Mouse (Mus musculus): ENCODE data around the gene Acer1. TPM values are rescaled to one million over a fixed set of nuclear protein-coding genes. Genes with fewer than 3 reads are reported as not detected.

Gene Acer1
- polyA plus RNA-seq, 1 experiment from 2014 or later = not detected

DNA sequence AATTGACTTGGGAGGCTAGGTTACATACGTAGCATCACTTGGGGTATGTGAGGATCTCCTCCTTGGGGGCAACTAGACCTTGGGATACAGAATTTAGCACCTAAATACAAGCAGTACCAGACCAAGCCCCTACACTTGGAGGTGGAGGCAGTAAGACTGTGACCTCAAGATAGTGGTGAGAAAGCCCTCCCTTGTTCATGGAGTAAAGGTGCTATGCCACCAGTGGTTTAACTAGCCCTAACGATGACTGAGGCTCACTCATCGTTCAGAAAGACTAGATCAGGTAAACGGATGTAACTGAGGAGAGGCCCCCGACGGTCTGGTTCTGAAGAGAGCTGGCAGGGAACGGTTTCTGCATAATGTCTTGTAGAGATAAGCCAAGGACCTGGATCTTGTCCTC is 45.2 kb downstream of the Acer1 start:
- Histone ChIP-seq H3K9ac (ENCODE audit: low read length) (no peak overlapping the region), H3K27me3 (replicated peaks; ENCODE audit: control insufficient read depth, insufficient read depth, low read length) (no peaks in the 10 kb centered on the region), H3K4me1 (ENCODE audit: control insufficient read depth, insufficient read depth, low read length) (peaks cover 19% of the 10 kb centered on the region), H3K27ac (ENCODE audit: low read depth, low read length) (no peak overlapping the region), H3K4me2 (ENCODE audit: low read length) (no peak overlapping the region), H3K9me3 (replicated peaks; ENCODE audit: control insufficient read depth, low read length) (no peaks in the 10 kb centered on the region), H3K4me3 (ENCODE audit: low read depth, low read length) (no peak overlapping the region), H3K36me3 (ENCODE audit: control insufficient read depth, insufficient read depth, low read length) (no peaks in the 10 kb centered on the region)
- ATAC-seq (no peak), DNase-seq (ENCODE audit: low spot score) (no peak)
- 95% methylated on average over 7 of the region's 7 CpGs for WGBS

DNA sequence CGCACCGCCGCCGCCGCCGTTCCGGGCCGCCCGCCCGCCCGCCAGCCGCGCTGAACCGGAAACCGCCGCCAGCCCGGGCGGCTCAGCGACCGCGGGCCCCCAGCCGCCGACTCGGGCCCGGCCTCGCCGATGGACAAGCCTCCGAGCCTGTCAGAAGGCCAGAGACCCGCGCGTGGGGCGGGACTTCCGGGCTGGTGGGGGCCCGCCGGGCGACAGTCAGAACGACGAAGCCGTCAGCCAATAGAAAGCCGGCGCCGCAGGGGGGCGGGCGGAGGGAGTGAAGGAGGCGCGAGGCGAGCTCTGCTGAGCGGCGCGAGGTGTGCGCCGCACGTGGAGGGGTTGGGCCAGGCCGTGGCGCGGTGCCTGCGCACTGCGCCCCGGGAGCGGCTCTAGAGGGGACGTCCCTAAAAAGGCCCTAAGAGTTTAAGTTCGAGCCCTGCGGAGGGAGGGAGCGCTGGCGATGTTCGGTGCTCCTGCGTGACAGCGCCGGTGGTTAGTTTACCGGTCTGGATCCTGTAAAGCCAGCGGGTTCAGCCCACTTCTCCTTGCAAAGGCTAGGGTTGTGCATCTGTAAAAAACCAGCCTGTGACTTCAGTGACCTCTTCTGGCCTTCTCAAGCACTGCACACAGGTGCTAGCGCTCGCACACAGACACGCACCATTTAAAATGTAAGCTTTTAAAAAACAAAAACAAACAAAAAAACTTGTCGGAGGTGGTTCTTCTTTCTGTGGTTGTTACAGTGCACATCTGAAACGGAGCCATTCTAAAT is 46.4 kb downstream of the Acer1 start, which contains the start of gene Mllt1:
Gene Mllt1 (minus strand): TSS at position 53 of the 769 bp plus-strand sequence.
- peak within 1 kb of the TSS; percentile 93 for H3K4me3 ChIP-seq (ENCODE audit: low read depth, low read length)
- peak within 1 kb of the TSS; percentile 73 for H3K4me2 ChIP-seq (ENCODE audit: low read length)
- H3K4me1 ChIP-seq (ENCODE audit: control insufficient read depth, insufficient read depth, low read length) = peaks cover 19% of the 10 kb centered on the region
- ATAC-seq = peak; percentile 98
- peak within 1 kb of the TSS; percentile 77 for H3K27ac ChIP-seq (ENCODE audit: low read depth, low read length)
- WGBS = 3% methylated on average over 73 of the region's 76 CpGs
- H3K9ac ChIP-seq (ENCODE audit: low read length) = peak within 1 kb of the TSS; percentile 98
- DNase-seq (ENCODE audit: low spot score) = peak; percentile 99
- H3K9me3 ChIP-seq (replicated peaks; ENCODE audit: control insufficient read depth, low read length) = no peaks in the 10 kb centered on the region
- no peaks in the 10 kb centered on the region for H3K27me3 ChIP-seq (replicated peaks; ENCODE audit: control insufficient read depth, insufficient read depth, low read length)
- H3K36me3 ChIP-seq (ENCODE audit: control insufficient read depth, insufficient read depth, low read length) = no peaks in the 10 kb centered on the region

DNA sequence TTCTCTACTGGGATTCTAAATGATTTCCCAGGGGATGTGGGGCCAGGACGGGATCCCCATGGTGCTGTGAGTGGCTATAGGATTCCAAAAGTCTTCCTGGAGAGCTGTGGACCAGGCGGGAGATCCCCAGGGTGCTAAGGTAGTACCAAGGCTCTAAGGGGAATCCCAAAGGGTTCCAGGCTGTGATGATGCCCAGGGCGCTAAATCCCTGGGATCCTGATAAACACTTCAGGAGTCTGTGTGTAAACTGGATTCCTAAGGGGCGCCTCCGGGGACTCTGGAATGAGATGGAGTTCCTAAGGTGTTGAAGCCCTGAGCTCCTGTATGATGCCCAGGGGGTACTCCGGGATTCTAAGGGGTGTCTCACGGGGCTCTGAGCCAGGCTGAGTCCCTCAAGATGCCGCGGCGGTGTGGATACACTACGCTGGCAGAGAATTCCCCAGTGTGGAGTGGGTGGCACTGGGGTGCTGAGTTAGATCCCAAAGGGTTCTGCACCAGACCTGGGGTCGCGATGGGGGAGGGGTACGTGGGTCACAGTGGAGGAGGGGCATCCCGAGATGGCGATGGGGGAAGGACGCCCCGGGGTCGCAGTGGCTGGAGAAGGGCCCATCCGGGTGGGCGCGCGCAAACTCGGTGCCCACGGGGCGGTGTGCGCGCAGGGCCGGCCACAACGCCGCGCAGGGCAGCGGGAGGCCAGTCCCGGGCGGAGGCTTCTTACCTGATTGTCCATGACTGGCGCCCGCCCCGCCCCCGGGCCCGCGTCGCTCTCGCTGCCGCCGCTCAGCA is 47.2 kb downstream of the Acer1 start:
- Histone ChIP-seq H3K4me2 (ENCODE audit: low read length) (peak overlapping the region; percentile 73), H3K36me3 (ENCODE audit: control insufficient read depth, insufficient read depth, low read length) (no peaks in the 10 kb centered on the region), H3K27ac (ENCODE audit: low read depth, low read length) (peak overlapping the region; percentile 77), H3K4me1 (ENCODE audit: control insufficient read depth, insufficient read depth, low read length) (peaks cover 19% of the 10 kb centered on the region), H3K27me3 (replicated peaks; ENCODE audit: control insufficient read depth, insufficient read depth, low read length) (no peaks in the 10 kb centered on the region), H3K4me3 (ENCODE audit: low read depth, low read length) (peak overlapping the region; percentile 93), H3K9me3 (replicated peaks; ENCODE audit: control insufficient read depth, low read length) (no peaks in the 10 kb centered on the region), H3K9ac (ENCODE audit: low read length) (peak overlapping the region; percentile 98)
- ATAC-seq = peak; percentile 36
- peak; percentile 29 for DNase-seq (ENCODE audit: low spot score)
- WGBS = 2% methylated on average over 37 of the region's 45 CpGs

DNA sequence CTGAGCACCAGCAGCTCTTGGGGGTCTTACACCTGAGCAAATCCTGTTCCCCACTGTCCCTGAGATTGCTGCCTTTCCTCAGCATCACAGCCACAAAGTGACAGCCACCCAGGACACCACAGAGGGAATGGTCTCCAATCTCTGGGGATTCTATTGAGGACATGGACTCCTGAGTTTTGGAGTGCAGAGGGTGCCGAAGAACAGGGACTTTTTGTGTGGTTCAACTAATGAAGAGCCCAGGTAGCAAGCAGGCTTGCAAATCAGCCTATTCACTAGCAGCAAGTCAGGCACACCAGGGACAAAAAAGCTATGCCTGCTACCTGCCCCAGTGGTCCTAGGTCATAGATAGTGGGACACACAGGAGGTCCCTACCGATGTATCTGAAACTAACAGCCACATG is 48.5 kb downstream of the Acer1 start:
- H3K9ac ChIP-seq (ENCODE audit: low read length) = peak overlapping the region; percentile 98; the same call in 1 of the 2 replicates

DNA sequence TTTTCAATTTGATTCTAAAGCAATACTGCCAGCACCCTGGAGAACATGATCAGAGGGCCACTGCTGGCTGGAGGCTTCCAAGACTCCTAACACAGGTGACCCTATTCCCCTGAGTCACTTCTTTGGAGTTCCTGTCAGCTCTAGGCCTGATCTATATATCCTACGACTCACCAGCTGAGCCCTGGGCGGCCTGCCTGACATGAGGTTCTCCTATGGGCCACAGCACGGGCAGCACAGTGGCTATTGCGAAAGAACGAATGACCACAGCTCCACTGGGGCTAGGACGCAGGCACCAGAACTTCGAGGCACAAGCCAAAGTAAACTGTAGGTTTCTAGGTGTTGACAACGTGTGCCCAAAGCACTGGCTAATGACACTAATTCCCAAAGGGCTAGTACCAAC is 51.9 kb downstream of the Acer1 start:
- ATAC-seq (no peak), DNase-seq (ENCODE audit: low spot score) (no peak)
- 93% methylated on average over 8 of the region's 8 CpGs for WGBS
- Histone ChIP-seq H3K4me2 (ENCODE audit: low read length) (no peak overlapping the region), H3K36me3 (ENCODE audit: control insufficient read depth, insufficient read depth, low read length) (peaks cover 13% of the 10 kb centered on the region), H3K9me3 (replicated peaks; ENCODE audit: control insufficient read depth, low read length) (no peaks in the 10 kb centered on the region), H3K27ac (ENCODE audit: low read depth, low read length) (no peak overlapping the region), H3K9ac (ENCODE audit: low read length) (no peak overlapping the region), H3K4me3 (ENCODE audit: low read depth, low read length) (no peak overlapping the region), H3K4me1 (ENCODE audit: control insufficient read depth, insufficient read depth, low read length) (peaks cover 19% of the 10 kb centered on the region), H3K27me3 (replicated peaks; ENCODE audit: control insufficient read depth, insufficient read depth, low read length) (no peaks in the 10 kb centered on the region)

More for the DNA sequence above, 48.5 kb downstream of the Acer1 start:
- Histone ChIP-seq H3K4me2 (ENCODE audit: low read length) (peak overlapping the region; percentile 73), H3K4me1 (ENCODE audit: control insufficient read depth, insufficient read depth, low read length) (peaks cover 19% of the 10 kb centered on the region), H3K4me3 (ENCODE audit: low read depth, low read length) (no peak overlapping the region), H3K36me3 (ENCODE audit: control insufficient read depth, insufficient read depth, low read length) (no peaks in the 10 kb centered on the region), H3K27me3 (replicated peaks; ENCODE audit: control insufficient read depth, insufficient read depth, low read length) (no peaks in the 10 kb centered on the region), H3K27ac (ENCODE audit: low read depth, low read length) (no peak overlapping the region), H3K9me3 (replicated peaks; ENCODE audit: control insufficient read depth, low read length) (no peaks in the 10 kb centered on the region)
- DNase-seq (ENCODE audit: low spot score) (no peak), ATAC-seq (no peak)
- 85% methylated on average over 2 of the region's 2 CpGs for WGBS

DNA sequence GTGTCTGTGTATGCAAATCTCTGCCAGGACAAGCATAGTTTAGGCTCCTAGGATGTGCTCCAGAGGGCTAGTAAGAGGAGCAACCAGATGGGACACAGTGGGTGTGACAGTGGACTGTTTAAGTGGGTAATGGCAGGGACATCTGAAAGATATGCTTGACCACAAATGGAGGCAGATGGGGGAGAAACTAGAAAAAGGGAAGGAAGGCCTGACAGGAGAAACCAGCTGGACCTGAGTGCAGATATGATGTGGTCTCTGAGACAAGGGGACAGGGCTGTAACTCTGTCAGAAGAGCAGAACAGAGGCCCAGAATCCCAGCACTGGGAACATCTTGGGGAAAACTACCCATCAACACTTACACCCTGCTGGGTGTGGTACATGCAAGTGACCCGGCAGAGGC is 52.4 kb downstream of the Acer1 start:
- WGBS = 81% methylated on average over 1 of the region's 1 CpGs
- no peaks in the 10 kb centered on the region for H3K27me3 ChIP-seq (replicated peaks; ENCODE audit: control insufficient read depth, insufficient read depth, low read length)
- H3K4me1 ChIP-seq (ENCODE audit: control insufficient read depth, insufficient read depth, low read length) = peaks cover 19% of the 10 kb centered on the region
- DNase-seq (ENCODE audit: low spot score) (no peak), ATAC-seq (no peak)
- no peak overlapping the region for H3K4me2 ChIP-seq (ENCODE audit: low read length)
- no peaks in the 10 kb centered on the region for H3K9me3 ChIP-seq (replicated peaks; ENCODE audit: control insufficient read depth, low read length)
- no peak overlapping the region for H3K27ac ChIP-seq (ENCODE audit: low read depth, low read length)
- peaks cover 18% of the 10 kb centered on the region for H3K36me3 ChIP-seq (ENCODE audit: control insufficient read depth, insufficient read depth, low read length)
- H3K4me3 ChIP-seq (ENCODE audit: low read depth, low read length) = no peak overlapping the region
- no peak overlapping the region for H3K9ac ChIP-seq (ENCODE audit: low read length)

DNA sequence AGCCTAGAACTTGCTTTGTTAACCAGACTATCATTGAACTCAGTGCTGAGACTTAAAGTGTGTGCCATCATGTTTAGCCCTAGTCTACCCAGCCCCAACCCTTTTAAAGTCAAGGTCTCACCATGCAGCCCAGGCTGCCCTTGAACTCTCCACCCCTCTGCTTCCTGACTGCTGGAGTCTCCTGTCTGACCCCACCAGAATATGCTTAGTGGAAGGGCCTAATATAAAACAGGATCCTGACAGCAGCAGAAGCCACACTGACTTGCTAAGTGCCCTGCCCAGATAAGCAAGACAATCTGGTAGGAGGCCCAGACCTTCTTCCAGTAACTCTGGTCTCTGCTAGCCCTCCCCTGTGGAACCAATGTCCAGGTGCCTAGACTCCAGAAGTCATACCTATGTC is 52.8 kb downstream of the Acer1 start:
- no peak for ATAC-seq
- DNase-seq (ENCODE audit: low spot score) = no peak
- Histone ChIP-seq H3K4me1 (ENCODE audit: control insufficient read depth, insufficient read depth, low read length) (peaks cover 15% of the 10 kb centered on the region), H3K27me3 (replicated peaks; ENCODE audit: control insufficient read depth, insufficient read depth, low read length) (no peaks in the 10 kb centered on the region), H3K27ac (ENCODE audit: low read depth, low read length) (no peak overlapping the region), H3K9me3 (replicated peaks; ENCODE audit: control insufficient read depth, low read length) (no peaks in the 10 kb centered on the region), H3K9ac (ENCODE audit: low read length) (no peak overlapping the region), H3K4me3 (ENCODE audit: low read depth, low read length) (no peak overlapping the region), H3K4me2 (ENCODE audit: low read length) (no peak overlapping the region), H3K36me3 (ENCODE audit: control insufficient read depth, insufficient read depth, low read length) (peaks cover 20% of the 10 kb centered on the region)

DNA sequence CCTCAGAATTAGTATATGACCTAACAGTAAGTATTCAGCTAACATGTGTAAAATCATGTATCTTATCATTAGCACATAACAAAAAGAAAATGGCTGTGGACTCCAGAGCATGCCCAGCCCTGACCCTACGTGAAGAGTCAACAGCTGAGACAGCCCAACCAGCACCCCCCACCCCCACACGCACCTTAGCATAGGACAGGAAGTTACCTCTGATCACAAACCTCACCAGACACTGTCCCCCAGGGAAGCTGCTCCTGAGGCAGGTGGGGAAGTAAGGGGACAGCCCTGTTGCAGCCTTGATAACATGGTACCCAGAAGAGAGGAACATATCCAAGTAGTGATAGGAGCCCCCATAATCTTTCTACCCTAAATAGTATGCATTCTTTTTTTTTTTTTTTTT is 55.9 kb downstream of the Acer1 start:
- Histone ChIP-seq H3K9me3 (replicated peaks; ENCODE audit: control insufficient read depth, low read length) (no peaks in the 10 kb centered on the region), H3K36me3 (ENCODE audit: control insufficient read depth, insufficient read depth, low read length) (peaks cover 36% of the 10 kb centered on the region), H3K27ac (ENCODE audit: low read depth, low read length) (no peak overlapping the region), H3K4me2 (ENCODE audit: low read length) (no peak overlapping the region), H3K4me1 (ENCODE audit: control insufficient read depth, insufficient read depth, low read length) (no peaks in the 10 kb centered on the region), H3K27me3 (replicated peaks; ENCODE audit: control insufficient read depth, insufficient read depth, low read length) (no peaks in the 10 kb centered on the region), H3K4me3 (ENCODE audit: low read depth, low read length) (no peak overlapping the region), H3K9ac (ENCODE audit: low read length) (no peak overlapping the region)
- no peak for ATAC-seq
- DNase-seq (ENCODE audit: low spot score) = no peak
- WGBS = 100% methylated on average over 2 of the region's 2 CpGs

DNA sequence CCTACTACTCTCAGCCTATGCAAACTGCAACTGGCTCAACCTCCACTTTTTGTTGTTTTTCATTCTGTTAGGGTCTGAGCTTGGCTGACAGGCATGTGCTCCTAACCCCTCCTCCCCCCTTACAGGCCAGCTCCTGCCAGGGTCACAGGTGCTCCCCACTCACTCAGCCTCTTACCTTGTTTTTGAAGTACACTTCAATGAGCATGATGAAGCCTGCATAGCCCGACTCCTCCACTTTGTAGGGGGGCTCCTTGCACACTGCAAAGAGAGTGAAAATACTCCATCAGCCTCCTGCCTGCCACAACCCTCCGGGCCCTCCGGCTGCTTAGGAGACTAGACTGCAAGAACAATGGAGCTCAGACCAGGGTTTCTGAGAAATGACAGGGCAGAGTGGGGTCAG is 62.2 kb downstream of the Acer1 start:
- no peak overlapping the region for H3K9ac ChIP-seq (ENCODE audit: low read length)
- no peaks in the 10 kb centered on the region for H3K9me3 ChIP-seq (replicated peaks; ENCODE audit: control insufficient read depth, low read length)
- no peaks in the 10 kb centered on the region for H3K27me3 ChIP-seq (replicated peaks; ENCODE audit: control insufficient read depth, insufficient read depth, low read length)
- H3K4me2 ChIP-seq (ENCODE audit: low read length) = no peak overlapping the region
- no peak overlapping the region for H3K4me3 ChIP-seq (ENCODE audit: low read depth, low read length)
- no peaks in the 10 kb centered on the region for H3K4me1 ChIP-seq (ENCODE audit: control insufficient read depth, insufficient read depth, low read length)
- WGBS = 85% methylated on average over 3 of the region's 3 CpGs
- DNase-seq (ENCODE audit: low spot score) (no peak), ATAC-seq (0 out of 2 replicates have a peak, but pooled peaks have one; percentile 20)
- H3K36me3 ChIP-seq (ENCODE audit: control insufficient read depth, insufficient read depth, low read length) = peaks cover 71% of the 10 kb centered on the region
- no peak overlapping the region for H3K27ac ChIP-seq (ENCODE audit: low read depth, low read length)

All from forebrain, embryonic 14.5 days (tissue).